Mouse (Mus musculus) cerebellum, adult 8-10 months (tissue): Measurements from ENCODE around the gene Aldh16a1.
"Not testable (repeated sequence)": the region's sequence is repeated elsewhere in the genome, so short reads cannot be mapped to it uniquely, and the experiment has no call there.

ENCODE experiments used
- DNase-seq: peaks from one replicate; pipeline ENCODE4 v3.0.0; 2022

Aldh16a1 gene

GRCm38 (mm10) chr7:45178550-45178949 lies 24.2 kb upstream of the Aldh16a1 start:
- DNase-seq = no peak

DNA sequence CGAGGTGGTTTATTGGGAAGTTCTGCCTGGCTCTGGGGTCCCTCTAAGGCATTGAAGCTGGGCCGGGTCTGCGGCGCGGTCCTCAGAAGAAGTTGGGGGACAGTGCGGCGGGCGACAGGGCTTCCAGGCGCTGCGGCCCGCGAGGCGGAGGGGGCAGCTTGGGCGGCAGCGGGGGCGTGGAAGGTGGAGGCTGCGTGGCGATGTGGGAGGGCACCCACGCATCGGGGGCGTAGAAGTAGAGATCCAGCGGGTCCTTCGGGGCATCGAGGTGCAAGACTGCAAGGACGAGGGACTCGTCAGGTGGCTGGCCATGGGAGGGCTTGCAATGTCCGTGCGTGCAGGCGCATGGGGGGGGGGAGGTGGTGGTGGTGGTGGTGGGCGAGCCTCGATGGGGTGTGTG lies 22.0 kb upstream of the Aldh16a1 start:
- no peak for DNase-seq

GRCm38 (mm10) chr7:45175929-45176328 lies 21.5 kb upstream of the Aldh16a1 start:
- no peak for DNase-seq

DNA sequence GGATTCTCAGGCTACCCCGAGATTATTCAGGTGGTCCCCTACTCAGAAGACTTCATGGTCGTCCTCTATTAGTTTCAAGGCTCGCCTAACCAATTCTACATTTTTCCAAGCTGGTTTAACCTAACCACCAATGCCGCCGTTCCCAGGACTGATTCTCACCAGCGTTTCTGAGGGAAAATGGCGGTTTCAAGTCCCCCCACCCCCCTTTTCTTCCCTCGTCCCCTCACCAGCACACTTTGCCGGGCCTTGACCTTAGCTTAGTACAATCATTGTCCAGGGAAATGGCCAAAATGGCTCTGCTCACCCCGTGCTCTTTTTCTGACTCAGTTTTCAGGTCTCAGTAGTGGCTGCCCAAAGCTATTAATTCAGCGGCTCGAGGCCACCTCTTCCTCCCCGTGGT lies 21.0 kb upstream of the Aldh16a1 start:
- DNase-seq = no peak

DNA sequence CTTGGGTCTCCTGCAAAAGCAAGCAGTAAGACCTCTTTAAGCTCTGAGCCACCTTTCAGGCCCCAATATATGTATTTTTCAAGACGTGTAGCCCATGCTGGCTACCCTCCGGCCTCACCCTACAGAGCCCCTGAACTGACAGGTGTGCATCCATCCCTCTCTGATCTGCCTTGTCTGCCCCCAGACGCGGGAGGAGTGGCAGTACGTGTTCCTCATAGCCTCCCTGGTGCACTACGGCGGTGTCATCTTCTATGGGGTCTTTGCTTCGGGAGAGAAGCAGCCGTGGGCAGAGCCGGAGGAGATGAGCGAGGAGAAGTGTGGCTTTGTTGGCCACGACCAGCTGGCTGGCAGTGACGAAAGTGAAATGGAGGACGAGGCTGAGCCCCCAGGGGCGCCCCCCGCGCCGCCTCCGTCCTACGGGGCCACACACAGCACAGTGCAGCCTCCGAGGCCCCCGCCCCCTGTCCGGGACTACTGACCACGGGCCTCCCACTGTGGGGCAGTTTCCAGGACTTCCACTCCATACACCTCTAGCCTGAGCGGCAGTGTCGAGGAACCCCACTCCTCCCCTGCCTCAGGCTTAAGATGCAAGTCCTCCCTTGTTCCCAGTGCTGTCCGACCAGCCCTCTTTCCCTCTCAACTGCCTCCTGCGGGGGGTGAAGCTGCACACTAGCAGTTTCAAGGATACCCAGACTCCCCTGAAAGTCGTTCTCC lies 20.3 kb upstream of the Aldh16a1 start:
- DNase-seq = no peak

GRCm38 (mm10) chr7:45173772-45174171 lies 19.4 kb upstream of the Aldh16a1 start:
- not testable (repeated sequence) for DNase-seq

GRCm38 (mm10) chr7:45172974-45173373 lies 18.6 kb upstream of the Aldh16a1 start:
- no peak for DNase-seq

GRCm38 (mm10) chr7:45169495-45169894 lies 15.1 kb upstream of the Aldh16a1 start:
- peak; percentile 64 for DNase-seq

- peak; percentile 65 for DNase-seq
Observed at GRCm38 (mm10) chr7:45168656-45169055, 14.3 kb upstream of the Aldh16a1 start.

GRCm38 (mm10) chr7:45167761-45168445 lies 13.5 kb upstream of the Aldh16a1 start:
- peak; percentile 80 for DNase-seq

DNA sequence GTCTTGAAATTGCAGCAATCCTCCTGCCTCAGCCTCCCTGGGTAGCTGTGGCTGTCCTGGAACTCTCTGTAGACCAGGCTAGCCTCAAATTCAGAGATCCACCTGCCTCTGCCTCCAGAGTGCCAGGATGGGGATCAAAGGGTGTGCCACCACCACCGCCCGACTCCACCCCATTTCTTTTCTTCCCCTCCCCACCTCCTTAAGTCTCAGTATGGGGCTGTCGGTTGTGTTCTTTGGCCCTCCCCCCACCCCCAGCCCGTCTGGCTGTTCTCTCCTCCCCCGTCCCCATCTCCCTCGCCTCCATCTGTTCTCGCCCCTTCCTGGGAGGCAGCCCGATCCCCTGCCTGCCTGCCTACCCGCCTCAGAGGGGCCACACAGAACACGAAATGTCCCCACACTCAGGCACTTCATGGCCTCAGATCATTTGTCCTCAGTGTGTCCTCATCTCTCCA lies 12.6 kb upstream of the Aldh16a1 start:
- DNase-seq = peak; percentile 66

- DNase-seq = no peak
Observed at GRCm38 (mm10) chr7:45165701-45166100, 11.3 kb upstream of the Aldh16a1 start.

- DNase-seq = peak; percentile 67
Observed at GRCm38 (mm10) chr7:45164833-45165232, 10.4 kb upstream of the Aldh16a1 start.

DNA sequence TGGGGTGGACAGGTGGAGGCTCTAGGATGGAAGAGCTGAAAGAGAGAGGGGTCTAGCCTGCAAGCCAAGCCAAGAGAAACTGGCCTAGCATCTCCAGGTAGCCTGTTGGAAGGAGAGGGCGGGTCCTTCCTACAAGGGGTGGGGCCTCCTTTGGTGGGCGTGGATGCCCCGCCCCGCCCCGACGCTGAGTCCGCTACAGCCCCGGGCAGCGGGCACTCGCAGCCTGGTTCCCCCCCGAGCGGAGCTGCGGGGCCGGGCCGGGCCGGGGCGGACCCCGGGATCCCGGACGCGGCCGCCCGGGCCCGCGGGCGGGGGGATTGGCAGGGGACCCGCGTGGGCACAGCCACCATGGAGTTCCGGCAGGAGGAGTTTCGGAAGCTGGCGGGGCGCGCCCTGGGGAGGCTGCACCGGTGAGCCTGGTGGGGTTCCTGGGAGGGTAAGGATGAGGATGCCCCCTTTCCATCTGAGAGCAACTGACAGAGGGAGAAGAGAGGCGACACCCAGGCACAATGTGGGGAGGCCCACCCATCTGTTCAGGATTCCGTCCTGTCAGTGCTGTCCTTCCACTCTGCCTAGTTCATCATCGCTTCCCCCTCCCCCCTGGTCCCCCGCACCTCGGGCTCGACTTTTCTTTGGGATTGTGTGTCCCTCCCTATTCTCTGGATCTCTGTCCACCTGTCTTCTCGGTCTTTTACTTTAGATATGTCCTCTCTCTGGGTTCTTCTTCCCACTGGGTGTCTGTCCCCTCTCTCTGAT lies 9.5 kb upstream of the Aldh16a1 start, which contains the start of gene Slc17a7:
Gene Slc17a7 (plus strand): TSS at position 215 of the 756 bp plus-strand sequence.
- peak; percentile 81 for DNase-seq

DNA sequence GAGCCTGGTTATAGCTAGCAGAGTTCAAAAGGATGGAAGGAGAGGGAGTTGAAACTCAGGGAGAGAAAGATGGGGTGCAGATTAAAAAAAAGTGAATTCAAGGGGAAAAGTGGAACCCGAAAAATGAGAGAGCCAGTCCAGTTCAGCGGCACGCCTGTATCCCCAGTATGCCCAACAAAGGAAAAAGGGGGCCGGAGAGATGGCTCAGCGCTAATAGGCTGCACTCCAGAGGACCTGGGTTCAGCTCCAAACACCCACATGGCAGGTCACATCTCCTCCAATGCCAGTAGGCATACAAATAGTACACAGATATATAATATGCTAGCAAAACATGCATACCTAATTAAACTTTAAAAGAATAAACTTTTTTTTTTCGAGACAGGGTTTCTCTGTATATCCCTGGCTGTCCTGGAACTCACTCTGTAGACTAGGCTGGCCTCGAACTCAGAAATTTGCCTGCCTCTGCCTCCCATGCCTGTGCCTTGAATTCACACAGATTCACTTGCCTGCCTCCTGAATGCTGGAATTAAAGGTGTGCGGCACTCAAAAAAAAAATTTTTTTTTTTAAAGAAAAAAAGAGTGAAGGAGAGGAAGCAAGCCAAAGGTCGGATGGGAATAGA lies 8.7 kb upstream of the Aldh16a1 start:
- no peak for DNase-seq

- no peak for DNase-seq
Observed at GRCm38 (mm10) chr7:45162551-45162950, 8.2 kb upstream of the Aldh16a1 start.

GRCm38 (mm10) chr7:45161612-45162473 lies 7.5 kb upstream of the Aldh16a1 start:
- peak; percentile 99 for DNase-seq

GRCm38 (mm10) chr7:45160866-45161265 lies 6.5 kb upstream of the Aldh16a1 start:
- DNase-seq = no peak

DNA sequence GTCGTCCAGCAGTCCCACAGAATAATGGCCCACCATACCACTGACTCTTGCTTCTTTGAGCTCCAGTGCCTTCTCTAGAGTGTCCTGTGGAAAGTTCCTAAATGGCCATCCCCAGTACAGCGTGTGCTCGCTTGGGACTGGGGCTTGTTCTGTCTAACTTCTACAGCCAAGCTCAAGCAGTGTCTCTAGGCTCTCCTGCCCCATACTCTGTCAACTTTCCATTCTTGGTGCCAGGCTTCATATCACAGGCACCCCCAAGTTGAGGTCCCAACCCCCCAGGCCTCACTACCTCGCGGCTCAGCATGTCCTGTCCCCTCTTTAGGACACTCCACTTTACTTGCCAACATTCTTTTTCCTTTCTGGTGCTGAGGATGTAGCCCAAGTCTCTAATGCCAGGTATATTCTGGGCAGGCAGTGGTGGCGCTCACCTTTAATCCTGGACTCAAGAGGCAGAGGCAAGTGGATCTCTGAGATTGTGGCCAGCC lies 6.0 kb upstream of the Aldh16a1 start:
- DNase-seq = no peak

DNA sequence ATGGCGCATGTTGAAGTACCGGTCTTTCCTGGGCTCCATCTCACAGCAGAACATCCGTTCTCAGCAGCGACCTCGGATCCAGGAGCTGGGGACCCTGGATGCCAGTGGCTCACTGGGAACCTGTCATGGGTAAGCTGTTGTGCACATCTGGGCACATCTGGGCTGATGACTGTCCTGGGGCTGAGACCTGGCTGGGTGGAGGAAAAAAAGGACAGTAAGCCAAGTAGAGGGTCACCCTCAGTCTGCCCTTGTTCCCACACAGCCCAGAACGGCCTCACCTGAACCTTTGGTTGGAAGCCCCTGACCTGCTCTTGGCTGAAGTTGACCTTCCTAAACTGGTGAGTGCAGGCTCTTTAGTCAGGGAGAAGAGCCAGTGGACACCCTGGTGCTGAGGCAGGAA lies 4.6 kb upstream of the Aldh16a1 start:
- no peak for DNase-seq

- DNase-seq = no peak
Observed at GRCm38 (mm10) chr7:45157459-45157858, 3.1 kb upstream of the Aldh16a1 start.

DNA sequence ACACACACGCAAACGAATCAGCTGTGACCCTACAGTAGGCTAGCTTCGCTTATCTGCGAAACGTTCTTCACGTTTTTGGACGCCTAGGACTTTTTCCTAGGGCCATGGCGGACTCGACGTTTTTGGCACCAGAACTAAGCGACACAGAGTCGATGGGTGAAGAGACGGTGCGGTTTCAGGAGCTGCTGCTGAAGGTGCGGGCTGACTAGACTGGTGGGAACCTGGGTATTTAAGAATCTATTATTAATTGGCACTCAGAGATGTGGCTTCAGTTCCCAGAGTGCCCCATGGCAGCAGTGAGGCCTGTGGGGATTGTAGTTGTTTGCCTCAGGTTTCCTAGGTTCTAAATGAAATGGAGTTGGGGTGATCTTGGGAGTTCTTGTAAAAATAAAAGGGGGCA lies 1.8 kb upstream of the Aldh16a1 start:
- DNase-seq = no peak
